Mouse (Mus musculus): ENCODE measurements around the gene Tiam2.

- no peak for TF ChIP-seq CTCF (IDR thresholded peaks at IDR 0.05; ENCODE audit: borderline replicate concordance, insufficient read depth, low read length)
- TF ChIP-seq POLR2A (IDR thresholded peaks at IDR 0.05; ENCODE audit: low read depth, low read length): no peak
Measured at GRCm38 (mm10) chr17:3336161-3336739, 9.9 kb downstream of the Tiam2 start.

Data from embryonic fibroblast, embryonic 13.5 days (primary cell).